In the genomic region with DNA sequence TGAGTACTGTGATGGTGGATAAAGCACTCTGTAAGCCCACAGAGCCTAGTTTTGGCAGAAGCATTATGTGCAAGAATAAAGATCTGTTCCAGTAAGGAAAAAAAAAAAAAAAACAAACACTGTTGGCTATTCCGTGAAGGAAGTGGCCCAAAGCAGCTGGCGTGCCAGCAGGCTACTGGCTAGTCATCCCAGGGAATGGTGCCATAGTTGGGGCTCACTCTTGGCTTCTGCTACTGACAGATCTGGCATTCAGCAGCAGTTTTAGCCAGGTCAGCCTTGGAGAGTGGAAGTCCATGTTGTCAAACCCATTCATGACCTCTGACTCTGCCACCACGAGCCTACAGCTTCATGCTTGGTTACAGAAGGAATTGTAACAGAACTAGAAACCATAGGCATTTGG, we compare ENCODE assay signal across 15 mouse cellular contexts. TPM values are rescaled to one million over a fixed set of nuclear protein-coding genes. Genes with fewer than 3 reads are reported as not detected.
DNase-seq lines count a peak whose midpoint lies in the region; ATAC-seq and TF ChIP-seq lines count a peak whose summit lies in the region.
"Had no signal": no experiment of that assay in that cellular context is flagged by ENCODE, and none has a peak within 500 bp of the region (broad histone marks: within the 10 kb centered on the region; RNA-seq: fewer than 3 reads in every experiment).

No protein-coding gene starts in this region.

- TF ChIP-seq POLR2A in brain, embryonic 14.5 days (IDR thresholded peaks at IDR 0.05; ENCODE audit: borderline replicate concordance, extremely low read depth, insufficient read depth, insufficient read length, poor library complexity, severe bottlenecking): no peak

- no peak overlapping the region for H3K9ac ChIP-seq in hindbrain, postnatal 0 days (replicated peaks; ENCODE audit: low read length)
- no peak overlapping the region for H3K9ac ChIP-seq in hindbrain, embryonic 13.5 days
- H3K9ac ChIP-seq: liver, embryonic 14.5 days; midbrain, embryonic 12.5 days had no signal

- no peaks in the 10 kb centered on the region for H3K9me3 ChIP-seq in hindbrain, postnatal 0 days (ENCODE audit: low read length)
- H3K9me3 ChIP-seq in hindbrain, embryonic 13.5 days: no peaks in the 10 kb centered on the region
- H3K9me3 ChIP-seq: embryonic facial prominence, embryonic 10.5 days; midbrain, embryonic 12.5 days had no signal

- no peak overlapping the region for H3K27ac ChIP-seq in hindbrain, postnatal 0 days
- no peak overlapping the region for H3K27ac ChIP-seq in hindbrain, embryonic 13.5 days
- H3K27ac ChIP-seq: embryonic facial prominence, embryonic 10.5 days; liver, embryonic 14.5 days; midbrain, embryonic 12.5 days had no signal

- no peak for TF ChIP-seq CTCF in hindbrain, postnatal 0 days (IDR thresholded peaks at IDR 0.05; ENCODE audit: low read depth)
- no peak for TF ChIP-seq CTCF in brain, embryonic 14.5 days (IDR thresholded peaks at IDR 0.05; ENCODE audit: borderline replicate concordance, extremely low read depth, insufficient read depth, insufficient read length)

- 55% methylated on average over 3 of the region's 3 CpGs for WGBS in hindbrain, postnatal 0 days
- 86% methylated on average over 3 of the region's 3 CpGs for WGBS in hindbrain, embryonic 13.5 days

- ATAC-seq in hindbrain, postnatal 0 days: peak; percentile 63; the same call in 1 of the 2 replicates
- ATAC-seq in hindbrain, embryonic 13.5 days (ENCODE audit: low FRiP score): no peak

- no peak overlapping the region for H3K4me2 ChIP-seq in hindbrain, postnatal 0 days (ENCODE audit: low read depth, low read length)
- no peak overlapping the region for H3K4me2 ChIP-seq in hindbrain, embryonic 13.5 days
- H3K4me2 ChIP-seq: midbrain, embryonic 12.5 days had no signal

- no peak overlapping the region for H3K4me3 ChIP-seq in hindbrain, postnatal 0 days (ENCODE audit: low read length)
- no peak overlapping the region for H3K4me3 ChIP-seq in hindbrain, embryonic 13.5 days
- H3K4me3 ChIP-seq: embryonic facial prominence, embryonic 10.5 days; midbrain, embryonic 12.5 days had no signal

- no peaks in the 10 kb centered on the region for H3K4me1 ChIP-seq in hindbrain, postnatal 0 days (ENCODE audit: insufficient read depth, low read length)
- H3K4me1 ChIP-seq in hindbrain, embryonic 13.5 days (replicated peaks): peaks cover 4% of the 10 kb centered on the region; the same call in 1 of the 2 replicates

- H3K36me3 ChIP-seq in hindbrain, postnatal 0 days (ENCODE audit: insufficient read depth, low read length): peaks cover 8% of the 10 kb centered on the region
- peaks cover 41% of the 10 kb centered on the region for H3K36me3 ChIP-seq in hindbrain, embryonic 13.5 days

- DNase-seq in hindbrain, postnatal 0 days (ENCODE audit: low spot score): peak; percentile 68
- DNase-seq in Muller cell, postnatal 12 days (ENCODE audit: inconsistent ontology term): peak; percentile 64
- peak; percentile 3 for DNase-seq in brain, embryonic 14.5 days (ENCODE audit: low read depth)
- DNase-seq in gastrocnemius, adult 18-20 months (ENCODE audit: low spot score): peak; percentile 39
- DNase-seq in thymus, postnatal 25 days: no peak
- DNase-seq in yolk sac, embryonic 10.5 days (ENCODE audit: low spot score): no peak
- no peak for DNase-seq in kidney, postnatal 36 days
- DNase-seq: spleen, adult 18-20 months; thymus, postnatal 4 days had no signal

- H3K27me3 ChIP-seq in hindbrain, postnatal 0 days (ENCODE audit: insufficient read depth, low read length): no peaks in the 10 kb centered on the region
- H3K27me3 ChIP-seq in hindbrain, embryonic 13.5 days: no peaks in the 10 kb centered on the region
- H3K27me3 ChIP-seq: midbrain, embryonic 12.5 days had no signal

RNA-seq across cellular contexts. Expression of gene Rp9, which starts 7.6 kb away (rescaled TPM):
- 63.2 and 72.3 TPM in 2 replicates for total RNA-seq in hindbrain, postnatal 0 days (2014; rRNA removed)
- 75.1 and 81.4 TPM in 2 replicates for polyA plus RNA-seq in hindbrain, postnatal 0 days (2015; fragmentation: Nextera tagmentation; extraction: Ambion mirVana)
- polyA plus RNA-seq in hindbrain, embryonic 13.5 days (2015; fragmentation: Nextera tagmentation; extraction: Ambion mirVana): 58.1 and 59.2 TPM in 2 replicates
- 63.9 and 75.0 TPM in 2 replicates for polyA plus RNA-seq in brain, embryonic 14.5 days (2012; rRNA removed)
- total RNA-seq in gastrocnemius, adult 18-20 months (2021): 10 to 100 TPM; 37.0 to 37.5 TPM

RNA-seq across cellular contexts. Expression of gene Gm17545, which starts 7.9 kb away (rescaled TPM):
- total RNA-seq in hindbrain, postnatal 0 days (2014; rRNA removed): not detected in 2 replicates
- polyA plus RNA-seq in hindbrain, postnatal 0 days (2015; fragmentation: Nextera tagmentation; extraction: Ambion mirVana): not detected in 2 replicates
- polyA plus RNA-seq in hindbrain, embryonic 13.5 days (2015; fragmentation: Nextera tagmentation; extraction: Ambion mirVana): not detected in 2 replicates
- not detected in 2 replicates for polyA plus RNA-seq in brain, embryonic 14.5 days (2012; rRNA removed)
- total RNA-seq in gastrocnemius, adult 18-20 months (2021): not detected
- total RNA-seq: hematopoietic stem cell, adult 5-6 weeks had no signal
- polyA plus RNA-seq: embryonic facial prominence, embryonic 10.5 days; large intestine, adult 2 months; liver, embryonic 14.5 days; midbrain, embryonic 12.5 days had no signal

RNA-seq across cellular contexts. Expression of gene Bbs9, which starts 13.6 kb away (rescaled TPM):
- 27.0 and 27.5 TPM in 2 replicates for total RNA-seq in hindbrain, postnatal 0 days (2014; rRNA removed)
- 14.0 and 15.2 TPM in 2 replicates for polyA plus RNA-seq in hindbrain, postnatal 0 days (2015; fragmentation: Nextera tagmentation; extraction: Ambion mirVana)
- 16.9 and 17.1 TPM in 2 replicates for polyA plus RNA-seq in hindbrain, embryonic 13.5 days (2015; fragmentation: Nextera tagmentation; extraction: Ambion mirVana)
- 21.4 and 21.9 TPM in 2 replicates for polyA plus RNA-seq in brain, embryonic 14.5 days (2012; rRNA removed)
- 1 to 10 TPM; 8.5 to 8.9 TPM for total RNA-seq in gastrocnemius, adult 18-20 months (2021)

RNA-seq across cellular contexts. Expression of gene 9530077C05Rik, which starts 50.6 kb away (rescaled TPM):
- 13.8 and 15.5 TPM in 2 replicates for total RNA-seq in hindbrain, postnatal 0 days (2014; rRNA removed)
- polyA plus RNA-seq in hindbrain, postnatal 0 days (2015; fragmentation: Nextera tagmentation; extraction: Ambion mirVana): 15.0 and 16.8 TPM in 2 replicates
- 8.8 and 9.1 TPM in 2 replicates for polyA plus RNA-seq in hindbrain, embryonic 13.5 days (2015; fragmentation: Nextera tagmentation; extraction: Ambion mirVana)
- 6.1 and 7.2 TPM in 2 replicates for polyA plus RNA-seq in brain, embryonic 14.5 days (2012; rRNA removed)
- under 1 TPM; 0.32 to 0.38 TPM for total RNA-seq in gastrocnemius, adult 18-20 months (2021)

Comparison
In these comparisons a context has a peak if more than half of its experiments do, and no peak if none do; other contexts are left out.
1. DNase-seq: peak in hindbrain, postnatal 0 days (single experiment), Muller cell, postnatal 12 days (single experiment), brain, embryonic 14.5 days (single experiment) and gastrocnemius, adult 18-20 months (single experiment); none in thymus, postnatal 25 days (single experiment), yolk sac, embryonic 10.5 days (single experiment) and kidney, postnatal 36 days (0 of 2).